Mouse (Mus musculus) intestine, postnatal 0 days (tissue): ENCODE measurements around the gene Cldn22. TPM values are rescaled to one million over a fixed set of nuclear protein-coding genes. Genes with fewer than 3 reads are reported as not detected.
"Not testable (repeated sequence)": the region's sequence is repeated elsewhere in the genome, so short reads cannot be mapped to it uniquely, and the experiment has no call there.

Source experiments
- ATAC-seq: fragments of 200-750 bp; cut with Nextera tagmentation; 2 replicates; pipeline ENCODE4 v1.8.0; 2017; ENCODE audit warnings: mild to moderate bottlenecking, moderate TSS enrichment, moderate library complexity
- H3K27ac ChIP-seq: fragments of 300-500 bp; sonication (generic); 2 replicates; pipeline ENCODE4 v1.5.1; 2014; ENCODE audit warnings: mild to moderate bottlenecking, low read depth, low read length, moderate library complexity
- H3K27me3 ChIP-seq: fragments of 300-500 bp; sonication (generic); replicated peaks from 2 replicates; pipeline ENCODE4 v1.6.1; 2014; ENCODE audit warnings: low read length, mixed read lengths; ENCODE audit not compliant: control insufficient read depth, insufficient read depth
- H3K36me3 ChIP-seq: fragments of 300-500 bp; sonication (generic); 2 replicates; pipeline ENCODE4 v1.6.1; 2014; ENCODE audit warnings: mild to moderate bottlenecking, moderate library complexity; ENCODE audit not compliant: control insufficient read depth, insufficient read depth
- H3K4me1 ChIP-seq: fragments of 300-500 bp; sonication (generic); replicated peaks from 2 replicates; pipeline ENCODE4 v1.6.1; 2014; ENCODE audit warnings: antibody characterized with exemption, low read length, mixed read lengths; ENCODE audit not compliant: control insufficient read depth, insufficient read depth
- H3K4me2 ChIP-seq: fragments of 300-500 bp; sonication (generic); replicated peaks from 2 replicates; pipeline ENCODE4 v1.6.1; 2014; ENCODE audit warnings: low read depth, mild to moderate bottlenecking, moderate library complexity
- H3K4me3 ChIP-seq: fragments of 300-500 bp; sonication (generic); 2 replicates; pipeline ENCODE4 v1.5.1; 2014; ENCODE audit warnings: low read depth, low read length
- H3K9ac ChIP-seq: fragments of 300-500 bp; sonication (generic); 2 replicates; pipeline ENCODE4 v1.6.1; 2014; ENCODE audit warnings: mild to moderate bottlenecking, low read depth, low read length
- H3K9me3 ChIP-seq: fragments of 300-500 bp; sonication (generic); 2 replicates; pipeline ENCODE4 v1.6.1; 2016; ENCODE audit warnings: mixed run types; ENCODE audit not compliant: control insufficient read depth
- CTCF ChIP-seq: sonication (generic); IDR thresholded peaks from 2 replicates; pipeline ENCODE4 v1.5.1; 2016; ENCODE audit warnings: low read depth, mild to moderate bottlenecking, control low read depth, antibody characterized with exemption, moderate library complexity
- WGBS: fragments of 180-500 bp; shearing (Covaris S2); extraction: QIAGEN DNeasy Blood & Tissue Kit; methylation state at CpG from one replicate; pipeline ENCODE4 v1.1.7; 2014; 5-methylcytosine and 5-hydroxymethylcytosine counted together
- polyA plus RNA-seq: library from polyadenylated mRNA; unstranded; fragments of >200 nt; fragmentation: Nextera tagmentation; extraction: Ambion mirVana; gene quantifications from 2 replicates; pipeline ENCODE4 v1.2.1, GENCODE M21; 2015

The Cldn22 gene
- polyA plus RNA-seq, 1 experiment from 2014 or later: not detected

DNA sequence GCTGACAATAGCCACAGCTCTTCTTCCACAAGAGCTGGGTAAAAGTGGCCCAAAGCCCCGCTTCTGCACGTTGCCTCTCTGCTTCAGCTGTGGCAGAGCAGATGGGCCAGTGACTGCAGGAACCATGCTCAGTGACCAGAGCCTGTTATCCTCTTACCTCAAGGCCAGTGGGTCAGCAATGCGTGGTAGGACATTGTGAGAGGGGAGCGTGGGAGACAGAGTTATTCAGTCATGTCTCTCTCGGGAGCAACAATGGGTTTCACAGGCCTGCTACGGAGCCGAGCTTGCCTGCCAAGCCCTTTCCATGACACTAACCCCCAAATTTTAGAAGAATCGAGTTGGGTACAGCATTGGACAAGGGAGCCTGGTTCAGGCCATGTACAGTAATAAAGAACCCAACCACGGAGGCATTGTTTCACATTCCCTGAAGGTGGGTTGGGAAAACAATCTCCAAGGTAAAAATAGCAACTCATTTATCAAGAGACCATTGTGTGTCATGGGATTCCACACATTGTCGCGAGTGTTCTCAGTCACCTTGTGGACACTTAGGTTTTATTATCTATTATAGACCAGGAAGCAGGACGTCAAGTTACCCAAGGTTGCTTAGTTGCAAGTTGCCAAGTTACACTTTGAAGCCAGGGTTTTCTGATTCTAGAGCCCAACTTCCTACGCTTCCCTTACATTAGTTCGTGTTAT, 14.2 kb upstream of the Cldn22 start:
- Histone ChIP-seq H3K36me3 (no peaks in the 10 kb centered on the region), H3K9me3 (no peaks in the 10 kb centered on the region), H3K4me1 (no peaks in the 10 kb centered on the region), H3K27ac (no peak overlapping the region), H3K4me2 (no peak overlapping the region), H3K27me3 (no peaks in the 10 kb centered on the region), H3K9ac (no peak overlapping the region), H3K4me3 (no peak overlapping the region)
- TF ChIP-seq CTCF: no peak
- ATAC-seq: no peak
- WGBS: 73% methylated on average over 14 of the region's 14 CpGs

DNA sequence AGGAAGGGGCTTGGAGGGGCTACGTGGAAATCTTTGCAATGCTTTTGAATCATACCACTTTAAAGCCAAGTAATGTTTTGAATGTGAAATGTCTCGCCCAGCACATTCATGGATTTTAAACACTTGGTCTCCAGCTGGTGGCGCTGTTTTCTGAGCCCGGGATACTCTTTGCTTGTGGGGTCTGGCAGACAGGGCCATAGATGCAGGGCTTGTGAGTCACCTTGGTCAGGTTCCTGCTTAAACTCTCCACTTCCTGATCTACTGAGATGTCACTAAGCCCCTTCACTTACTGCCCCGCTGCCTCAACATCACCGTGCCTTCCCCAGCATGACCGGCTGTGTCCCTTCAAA, 13.6 kb upstream of the Cldn22 start:
- Histone ChIP-seq H3K27me3 (no peaks in the 10 kb centered on the region), H3K4me1 (no peaks in the 10 kb centered on the region), H3K4me2 (no peak overlapping the region), H3K9ac (no peak overlapping the region), H3K27ac (no peak overlapping the region), H3K9me3 (no peaks in the 10 kb centered on the region), H3K36me3 (no peaks in the 10 kb centered on the region), H3K4me3 (no peak overlapping the region)
- ATAC-seq: no peak
- TF ChIP-seq CTCF: peak; percentile 24; the same call in 1 of the 2 replicates
- WGBS: 77% methylated on average over 7 of the region's 7 CpGs

DNA sequence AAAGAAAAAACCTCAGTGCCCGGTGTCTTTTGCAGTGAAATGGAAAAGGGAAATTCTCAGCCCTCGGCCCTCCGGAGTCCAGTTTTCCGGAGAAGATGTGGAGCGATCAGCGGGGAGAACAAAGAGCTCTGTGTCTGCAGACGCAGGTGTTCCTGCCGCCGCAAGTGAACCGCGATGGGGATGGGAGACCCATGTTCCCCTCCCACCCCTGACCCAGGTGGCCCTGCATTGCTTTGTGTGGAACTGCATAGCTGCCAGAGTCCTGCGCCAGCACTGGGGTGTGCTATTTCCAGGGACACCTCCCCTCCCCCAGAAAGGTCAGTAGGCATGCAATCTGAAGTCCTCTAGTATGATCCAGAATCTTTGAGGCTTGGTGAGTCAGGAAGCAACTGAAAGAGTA, 13.1 kb upstream of the Cldn22 start:
- TF ChIP-seq CTCF: no peak
- ATAC-seq: no peak
- Histone ChIP-seq H3K9ac (no peak overlapping the region), H3K4me3 (no peak overlapping the region), H3K36me3 (no peaks in the 10 kb centered on the region), H3K4me2 (no peak overlapping the region), H3K9me3 (no peaks in the 10 kb centered on the region), H3K4me1 (no peaks in the 10 kb centered on the region), H3K27ac (no peak overlapping the region), H3K27me3 (no peaks in the 10 kb centered on the region)
- WGBS: 85% methylated on average over 12 of the region's 12 CpGs

DNA sequence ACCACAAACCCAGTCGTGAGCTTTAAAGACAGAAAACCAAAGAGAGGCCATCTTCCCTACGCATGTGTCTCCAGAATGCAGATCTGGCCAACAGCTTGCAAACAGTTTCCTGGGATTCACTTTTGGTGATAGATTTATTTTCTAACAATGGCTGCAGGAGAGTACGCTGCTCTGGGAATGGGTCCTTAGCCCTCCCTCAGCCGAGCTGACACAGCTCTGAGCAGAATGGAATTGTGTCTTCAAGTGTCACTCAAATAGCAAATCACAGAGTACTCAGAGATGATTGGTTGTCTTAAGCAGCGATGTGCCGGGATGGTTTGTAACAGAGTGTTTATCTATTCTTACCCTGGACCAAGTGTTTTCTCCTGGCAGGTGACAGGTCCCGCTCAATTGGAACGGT, 5.2 kb upstream of the Cldn22 start:
- TF ChIP-seq CTCF: no peak
- no peak overlapping the region for H3K4me3 ChIP-seq
- WGBS: 84% methylated on average over 8 of the region's 8 CpGs
- no peaks in the 10 kb centered on the region for H3K36me3 ChIP-seq
- no peaks in the 10 kb centered on the region for H3K9me3 ChIP-seq
- H3K9ac ChIP-seq: no peak overlapping the region
- no peak for ATAC-seq
- H3K27ac ChIP-seq: no peak overlapping the region
- no peak overlapping the region for H3K4me2 ChIP-seq
- no peaks in the 10 kb centered on the region for H3K4me1 ChIP-seq
- H3K27me3 ChIP-seq: no peaks in the 10 kb centered on the region

DNA sequence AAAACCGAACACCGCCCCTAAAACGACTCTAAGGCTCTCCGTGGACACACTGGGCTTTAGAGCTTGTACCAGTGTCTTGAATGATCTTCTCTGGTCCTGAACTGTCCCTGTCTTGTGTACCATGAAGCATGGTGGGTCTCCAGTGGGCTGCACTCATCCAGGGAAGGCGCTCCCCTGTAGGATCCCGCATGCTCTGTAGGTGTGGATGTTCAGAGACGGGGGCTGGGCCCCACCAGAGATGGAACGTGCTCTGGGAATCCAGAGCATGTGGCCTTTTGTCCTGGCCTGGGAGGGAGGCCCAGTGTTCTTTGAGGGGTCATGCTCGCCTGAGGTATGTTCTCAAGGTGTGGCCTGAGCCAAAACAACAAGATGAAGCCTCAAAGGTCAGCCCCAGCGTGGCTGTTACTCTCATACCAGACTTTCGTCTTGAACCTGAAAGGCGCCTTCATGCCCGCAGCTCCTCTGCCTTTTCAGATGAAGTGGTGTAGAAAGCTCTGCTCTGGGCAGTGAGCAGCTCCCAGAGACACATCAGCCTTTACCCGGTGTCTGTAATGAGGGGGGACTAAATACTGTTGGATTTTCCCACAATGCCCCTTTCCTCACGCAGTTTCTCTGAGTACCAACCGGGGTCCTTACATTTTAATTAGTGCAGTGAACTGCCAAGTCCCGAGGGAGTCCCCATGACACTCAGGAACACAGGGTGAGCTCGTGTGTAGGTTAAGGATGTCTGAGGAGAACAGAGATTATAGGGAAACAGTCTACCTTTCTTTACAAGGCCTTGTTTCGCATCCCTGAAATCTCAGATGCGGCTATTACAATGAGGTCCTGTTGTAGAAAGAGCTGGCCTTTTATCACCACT, 3.1 kb upstream of the Cldn22 start:
- H3K36me3 ChIP-seq: no peaks in the 10 kb centered on the region
- H3K9ac ChIP-seq: no peak overlapping the region
- H3K4me1 ChIP-seq: no peaks in the 10 kb centered on the region
- no peaks in the 10 kb centered on the region for H3K27me3 ChIP-seq
- no peaks in the 10 kb centered on the region for H3K9me3 ChIP-seq
- no peak for ATAC-seq
- WGBS: 84% methylated on average over 20 of the region's 20 CpGs
- H3K27ac ChIP-seq: no peak overlapping the region
- TF ChIP-seq CTCF: no peak
- H3K4me3 ChIP-seq: no peak overlapping the region
- H3K4me2 ChIP-seq: no peak overlapping the region

DNA sequence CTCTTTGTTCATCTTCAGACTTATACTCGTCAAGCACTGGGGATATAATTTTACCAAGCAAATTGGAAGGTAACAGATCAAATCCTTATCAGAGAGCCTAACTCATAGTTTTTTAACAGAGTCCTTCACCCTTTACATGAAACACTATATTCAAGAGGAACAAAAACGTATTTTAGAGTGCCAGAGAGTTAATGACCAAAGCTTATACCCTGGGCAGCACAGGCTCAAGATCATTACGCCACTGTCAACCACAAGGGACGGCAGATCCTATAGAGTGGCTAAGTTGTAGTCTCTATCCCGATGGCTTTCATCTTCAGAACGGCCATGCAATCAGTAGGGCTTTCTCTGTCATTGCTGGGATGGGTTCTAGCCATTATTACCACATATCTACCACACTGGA, 2.4 kb upstream of the Cldn22 start, which contains the start of gene Cldn24:
Gene Cldn24, plus strand, starts transcription at position 301 of the 400 bp plus-strand sequence.
- Histone ChIP-seq H3K36me3 (no peaks in the 10 kb centered on the region), H3K9ac (no peak within 1 kb of the TSS)

DNA sequence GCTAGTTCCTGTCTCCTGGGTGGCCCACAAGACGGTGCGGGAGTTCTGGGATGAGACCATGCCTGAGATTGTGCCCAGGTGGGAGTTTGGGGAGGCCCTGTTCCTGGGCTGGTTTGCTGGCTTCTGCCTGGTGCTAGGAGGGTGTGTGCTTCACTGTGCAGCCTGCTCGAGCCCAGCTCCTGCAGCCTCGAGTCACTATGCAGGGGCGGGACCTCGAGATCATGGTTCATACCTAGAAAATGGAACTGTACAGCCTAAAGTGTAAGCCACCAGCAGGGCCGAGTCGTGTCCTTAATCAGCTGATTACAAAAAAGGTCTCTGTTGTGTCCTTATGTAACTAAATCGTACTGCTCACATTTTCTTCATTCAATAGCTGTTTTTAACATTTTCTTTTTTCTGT, 1.7 kb upstream of the Cldn22 start:
- not testable (repeated sequence) for H3K4me2 ChIP-seq, H3K27me3 ChIP-seq, H3K9me3 ChIP-seq, H3K9ac ChIP-seq, H3K36me3 ChIP-seq, H3K4me1 ChIP-seq, H3K27ac ChIP-seq, H3K4me3 ChIP-seq, ATAC-seq
- 61% methylated on average over 7 of the region's 9 CpGs for WGBS

More for the DNA sequence above, 2.4 kb upstream of the Cldn22 start, which contains the start of gene Cldn24:
- Histone ChIP-seq H3K9me3 (no peaks in the 10 kb centered on the region), H3K27me3 (no peaks in the 10 kb centered on the region), H3K4me3 (no peak within 1 kb of the TSS), H3K27ac (no peak within 1 kb of the TSS), H3K4me2 (no peak within 1 kb of the TSS), H3K4me1 (no peaks in the 10 kb centered on the region)
- no peak for ATAC-seq
- no peak for TF ChIP-seq CTCF
- WGBS: 90% methylated on average over 6 of the region's 6 CpGs
